Mouse (Mus musculus): ENCODE measurements around the gene Map7.

Gene Map7

DNA sequence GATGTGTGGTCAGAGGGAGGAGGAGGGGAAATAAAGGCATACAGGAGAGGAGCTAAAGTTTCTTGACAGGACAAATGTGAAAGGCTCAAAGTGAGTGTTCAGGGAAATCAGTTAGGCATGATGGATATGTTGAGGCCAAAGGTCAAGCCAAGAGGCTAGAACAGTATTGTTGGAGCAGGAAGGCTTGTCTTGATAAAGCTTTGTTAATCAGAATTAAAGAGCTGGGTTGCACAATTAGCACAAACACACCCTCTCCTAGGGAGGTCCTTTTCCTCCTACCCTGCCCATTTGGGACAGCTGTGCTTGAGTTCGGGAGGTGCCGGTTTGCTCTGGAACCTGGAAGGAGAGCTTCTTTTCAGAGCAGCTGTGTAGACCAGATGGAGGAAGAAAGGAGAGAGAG, 5.2 kb downstream of the Map7 start:
- DNase-seq (ENCODE audit: low spot score) = no peak

DNA sequence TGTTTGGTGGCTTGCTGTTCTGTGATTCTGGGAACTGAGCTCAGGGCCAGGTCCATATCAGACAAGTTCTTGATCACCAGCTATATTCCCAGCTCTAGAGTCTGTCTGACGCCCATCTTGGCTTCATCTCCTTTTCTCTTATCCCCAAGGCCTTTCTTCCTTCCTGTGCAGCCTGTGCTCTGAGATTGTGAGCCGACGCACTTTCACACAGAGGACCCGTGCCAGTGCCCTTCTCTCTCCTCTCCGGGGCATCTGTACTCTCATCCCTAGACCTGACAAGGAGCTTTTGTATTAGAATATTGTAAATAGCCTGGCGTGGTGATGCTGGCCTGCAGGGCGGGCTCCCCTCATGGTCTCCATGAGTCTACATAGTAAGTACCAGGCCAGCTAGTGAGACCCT, 7.1 kb downstream of the Map7 start:
- no peak for DNase-seq (ENCODE audit: low spot score)

DNA sequence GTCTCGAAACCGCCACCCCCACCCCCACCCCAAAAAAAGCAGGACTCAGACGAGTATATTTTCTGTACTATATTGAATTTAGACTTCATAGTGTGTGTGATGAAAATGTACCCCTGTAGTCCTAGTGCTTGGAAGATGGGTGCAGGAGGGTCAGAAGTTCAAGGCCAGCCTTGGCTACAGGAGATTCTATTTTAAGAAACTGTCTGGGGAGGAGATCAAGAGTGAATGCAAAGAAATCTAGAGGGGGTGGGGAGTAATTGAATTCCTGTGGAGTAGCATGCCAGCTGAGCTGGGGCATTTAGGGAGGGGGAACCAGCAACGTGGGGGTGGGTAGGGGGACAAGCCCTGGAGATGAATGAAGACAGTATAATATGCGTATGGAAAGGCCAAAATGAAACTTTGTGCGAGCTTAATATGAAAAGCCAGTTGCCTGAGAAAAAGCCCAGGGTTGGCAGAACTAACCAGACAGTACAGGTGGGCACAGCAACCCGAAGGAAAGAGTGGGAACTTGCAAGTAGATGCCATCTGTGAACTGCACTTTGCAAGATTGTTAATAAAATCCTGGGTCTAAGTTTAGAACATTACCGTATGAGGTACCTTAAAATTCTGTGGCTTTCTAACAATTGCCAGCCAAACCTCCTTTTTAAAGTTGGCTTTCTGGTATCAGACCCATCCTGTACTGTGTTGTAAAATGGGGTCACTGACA, 8.9 kb downstream of the Map7 start:
- DNase-seq (ENCODE audit: low spot score) = no peak

DNA sequence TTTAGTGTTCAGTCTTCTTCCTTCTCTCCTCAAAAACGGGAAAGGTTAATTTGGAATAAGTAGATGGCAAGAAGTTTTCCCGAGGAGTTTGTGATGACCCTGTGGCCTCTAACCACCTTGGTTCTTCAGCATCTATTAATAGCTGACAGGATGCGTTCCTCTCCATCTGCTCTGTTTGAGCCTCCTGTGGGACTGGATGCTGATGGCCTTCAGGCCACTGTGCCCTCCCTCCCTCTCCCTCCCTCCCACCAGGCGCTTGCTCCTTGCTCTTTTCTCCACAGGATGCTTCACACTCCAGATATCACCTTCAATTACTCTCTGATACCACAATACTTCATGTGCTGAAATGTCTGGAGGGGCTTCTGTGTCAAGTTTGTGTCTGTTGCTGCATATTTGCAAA, 10.5 kb downstream of the Map7 start:
- no peak for DNase-seq (ENCODE audit: low spot score)

DNA sequence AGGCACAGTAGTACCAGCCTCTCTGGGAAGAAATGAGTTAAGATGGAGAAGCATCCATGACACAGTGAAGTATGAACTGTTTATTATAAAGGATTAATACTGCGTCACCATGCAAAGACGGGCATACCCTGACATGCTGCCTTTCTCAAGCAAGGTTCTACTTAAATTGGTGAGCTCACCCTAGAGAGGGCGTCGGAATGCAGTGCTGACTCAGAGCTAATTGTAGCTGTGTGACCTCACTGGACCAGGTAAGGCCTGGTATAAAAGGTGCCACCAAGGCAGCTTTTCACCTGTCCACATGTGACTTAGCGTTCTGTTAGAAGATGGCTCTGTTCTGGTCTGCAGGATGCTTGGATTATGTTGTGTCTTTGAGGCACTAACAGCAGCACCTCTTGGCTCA, 11.0 kb downstream of the Map7 start:
- no peak for DNase-seq (ENCODE audit: low spot score)

DNA sequence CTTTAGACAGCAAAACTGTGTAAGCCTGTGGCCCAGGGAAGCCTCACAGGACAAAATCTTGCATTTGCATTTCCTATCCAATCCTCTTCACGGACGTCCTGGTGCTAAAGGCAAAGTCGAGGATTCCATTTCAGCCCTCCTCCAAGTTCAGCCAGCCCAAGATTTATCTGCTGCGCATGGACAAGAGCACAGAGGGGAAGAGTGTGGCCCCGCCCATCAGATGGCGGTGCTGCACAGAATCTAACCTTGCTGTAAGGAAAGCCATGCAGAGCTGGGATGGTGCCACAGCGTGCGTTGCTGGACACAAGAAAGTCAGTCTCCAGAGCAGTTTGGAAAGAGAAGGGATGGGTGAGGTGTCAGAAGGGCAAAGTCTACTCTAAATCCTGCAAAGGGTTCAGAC, 12.6 kb downstream of the Map7 start:
- DNase-seq (ENCODE audit: low spot score) = no peak

DNA sequence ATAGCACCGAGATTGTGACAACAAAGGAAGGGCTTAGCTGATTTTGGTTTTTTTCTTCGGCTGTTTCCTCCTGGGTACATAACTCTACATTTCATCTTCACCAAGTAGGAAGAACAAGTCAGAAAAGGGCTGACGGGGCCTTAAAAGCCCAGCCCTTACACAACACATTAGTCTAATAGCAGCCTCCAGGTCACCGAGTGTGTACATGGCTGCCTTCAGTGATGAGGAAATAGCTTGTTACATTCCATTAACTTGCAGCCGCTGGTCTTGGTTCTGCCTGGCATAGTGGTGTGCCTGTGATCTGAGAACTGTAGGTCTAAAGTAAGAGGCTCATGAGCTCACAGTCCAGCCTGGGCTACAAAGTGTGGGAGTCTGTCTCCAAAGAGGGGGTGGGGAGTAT, 16.5 kb downstream of the Map7 start:
- no peak for DNase-seq (ENCODE audit: low spot score)

DNA sequence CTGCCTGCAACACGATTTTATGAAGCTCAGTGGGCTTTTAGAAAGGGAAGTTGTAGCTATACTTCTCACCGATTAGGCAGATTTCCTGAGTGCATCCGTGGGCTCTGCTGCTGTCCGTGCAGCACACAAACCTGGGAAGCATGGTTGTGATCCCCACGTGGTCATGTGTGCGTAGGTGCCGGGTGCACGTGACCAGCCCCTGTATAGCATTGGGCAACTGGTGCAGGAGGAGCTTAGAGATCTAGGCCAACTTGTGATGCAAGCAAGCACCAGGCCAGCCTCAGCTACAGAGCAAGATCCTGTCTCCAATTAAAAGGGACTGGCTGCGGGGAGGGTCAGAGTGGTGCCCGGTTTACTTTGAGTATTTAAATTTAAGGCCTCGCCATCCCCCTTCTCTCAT, 18.5 kb downstream of the Map7 start:
- no peak for DNase-seq (ENCODE audit: low spot score)

DNA sequence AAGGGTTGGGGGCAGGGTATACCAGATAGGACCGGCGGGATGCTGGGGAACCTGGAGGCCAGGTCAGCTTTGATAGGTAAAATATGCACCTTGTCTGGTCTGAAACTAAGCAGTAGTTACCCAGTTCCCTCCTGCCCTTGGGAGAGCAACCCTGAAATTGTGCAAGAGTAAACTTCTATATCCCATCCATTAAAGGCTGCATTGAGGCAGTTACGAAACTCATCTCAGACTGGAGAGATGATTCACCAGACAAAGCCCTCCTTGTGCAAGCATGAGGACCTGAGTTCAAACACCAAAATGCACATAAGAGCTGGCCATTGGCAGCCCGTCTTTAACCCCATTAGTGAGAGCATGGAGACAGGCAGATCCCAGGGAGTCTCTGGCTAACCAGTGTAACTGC, 19.2 kb downstream of the Map7 start:
- DNase-seq (ENCODE audit: low spot score) = no peak

DNA sequence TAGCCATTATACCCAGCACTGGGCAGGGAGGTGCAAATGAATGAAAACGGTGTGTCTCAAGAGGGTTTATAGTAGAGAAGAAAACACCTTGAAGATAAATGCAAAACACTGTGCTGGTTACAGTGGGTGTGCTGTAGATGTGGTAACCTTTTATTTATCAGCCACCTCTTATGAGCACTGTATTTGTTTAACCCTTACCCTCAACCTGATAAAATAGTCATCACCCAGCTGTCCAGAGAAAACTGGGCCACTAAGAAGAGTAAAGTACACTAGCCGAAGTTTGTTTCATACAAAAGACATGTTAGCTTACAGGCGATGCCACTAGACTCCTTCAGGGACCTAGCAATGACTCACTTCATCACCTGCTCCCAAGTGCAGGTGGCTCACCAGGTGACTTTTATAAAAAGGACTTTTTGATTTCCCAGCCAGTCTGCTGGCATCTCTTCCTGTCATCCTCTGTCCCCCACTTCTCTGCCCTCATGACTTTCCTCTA, 21.0 kb downstream of the Map7 start:
- DNase-seq (ENCODE audit: low spot score) = no peak

DNA sequence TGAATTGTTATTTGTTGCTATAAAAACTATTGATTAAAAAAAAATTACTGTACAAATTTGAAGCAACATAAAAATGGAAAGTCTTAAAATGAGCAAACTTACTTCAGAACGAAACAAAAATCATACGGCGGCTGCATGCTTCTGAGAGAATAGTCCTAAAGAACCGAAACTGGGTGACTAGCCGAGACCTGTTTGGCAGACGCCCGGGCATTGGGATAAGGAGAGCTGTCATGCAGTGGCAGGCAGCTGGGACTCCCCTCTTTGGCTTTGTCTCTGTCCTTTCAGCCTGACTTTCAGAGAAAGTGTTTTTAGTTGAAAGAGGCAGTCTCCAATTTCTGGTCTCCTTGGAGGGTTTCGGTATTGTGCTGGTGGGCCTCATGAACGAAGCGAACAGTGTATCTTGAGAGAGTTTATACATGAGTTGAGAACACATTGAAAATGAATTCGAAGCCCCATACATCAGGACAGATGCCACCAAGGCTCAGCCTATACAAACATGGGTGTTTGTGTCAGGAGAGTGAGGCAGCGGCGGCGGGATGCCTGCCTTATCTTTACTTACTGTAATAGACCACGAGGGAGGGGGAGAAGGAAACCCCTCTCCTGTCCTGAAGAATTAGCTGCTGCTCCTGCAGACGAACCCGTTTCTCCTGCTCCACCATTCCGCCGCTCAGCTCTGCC, 21.8 kb downstream of the Map7 start:
- no peak for DNase-seq (ENCODE audit: low spot score)

DNA sequence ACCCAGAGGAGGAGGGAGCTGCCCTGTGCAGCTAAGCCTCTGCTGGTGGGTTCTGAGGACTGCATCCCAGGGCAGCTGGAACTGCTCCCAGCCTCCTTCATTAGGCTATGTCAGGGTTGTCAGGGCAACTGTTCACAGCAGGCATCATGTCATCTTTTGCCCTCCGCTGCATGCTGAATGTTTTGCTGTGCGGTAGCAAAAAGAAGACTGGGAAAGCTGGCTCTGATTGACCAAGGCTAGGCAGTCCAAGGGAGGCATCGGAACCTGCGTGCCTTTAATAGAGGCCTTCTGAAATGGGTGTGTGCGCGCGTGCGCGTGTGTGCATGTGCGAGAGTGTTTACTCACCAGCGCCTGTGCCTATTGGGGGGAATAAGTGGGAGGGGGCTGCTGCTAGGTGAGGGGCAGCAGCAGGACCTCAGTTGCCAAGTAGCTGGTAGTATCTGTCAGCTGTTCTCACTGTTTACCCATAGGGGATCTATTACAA, 22.4 kb downstream of the Map7 start:
- DNase-seq (ENCODE audit: low spot score) = no peak

DNA sequence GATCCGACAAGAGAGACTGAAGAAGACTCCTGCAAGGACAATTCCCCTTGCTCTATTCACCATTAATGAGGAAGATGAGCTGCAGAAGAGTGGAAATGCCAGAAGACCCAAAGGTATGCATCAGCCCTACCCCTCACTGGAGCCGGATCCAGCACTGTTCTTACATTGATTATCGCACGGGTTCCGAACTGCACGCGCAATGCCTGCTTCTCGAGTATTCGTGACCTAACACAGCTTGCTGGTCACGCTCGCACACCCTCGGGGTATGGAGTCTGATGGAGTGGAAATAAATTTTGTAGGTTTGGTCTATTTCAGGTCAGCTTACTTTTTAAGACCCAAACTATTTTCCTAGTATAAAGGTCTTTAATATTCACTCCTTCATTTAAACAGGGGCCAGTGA, 22.9 kb downstream of the Map7 start:
- DNase-seq (ENCODE audit: low spot score) = no peak

DNA sequence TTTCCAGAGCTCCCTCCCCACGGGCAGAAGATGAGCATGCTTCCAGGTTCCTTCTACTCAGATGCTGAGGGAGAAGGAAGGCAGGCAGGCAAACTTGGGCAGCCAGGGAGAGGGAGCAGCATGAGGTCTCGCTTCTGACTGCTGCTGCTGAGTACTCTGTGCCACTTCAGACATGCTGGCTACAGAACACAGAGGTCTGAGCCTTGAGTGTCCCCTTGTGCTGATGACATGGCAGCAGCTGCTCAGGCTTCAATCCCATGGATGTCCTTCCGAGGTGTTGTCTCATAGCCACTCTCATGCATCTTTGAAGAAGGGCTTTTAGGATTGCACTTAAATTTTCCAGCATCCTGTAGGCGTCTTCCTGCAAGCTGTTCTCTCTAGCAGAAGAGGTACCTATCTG, 23.5 kb downstream of the Map7 start:
- DNase-seq (ENCODE audit: low spot score) = no peak

DNA sequence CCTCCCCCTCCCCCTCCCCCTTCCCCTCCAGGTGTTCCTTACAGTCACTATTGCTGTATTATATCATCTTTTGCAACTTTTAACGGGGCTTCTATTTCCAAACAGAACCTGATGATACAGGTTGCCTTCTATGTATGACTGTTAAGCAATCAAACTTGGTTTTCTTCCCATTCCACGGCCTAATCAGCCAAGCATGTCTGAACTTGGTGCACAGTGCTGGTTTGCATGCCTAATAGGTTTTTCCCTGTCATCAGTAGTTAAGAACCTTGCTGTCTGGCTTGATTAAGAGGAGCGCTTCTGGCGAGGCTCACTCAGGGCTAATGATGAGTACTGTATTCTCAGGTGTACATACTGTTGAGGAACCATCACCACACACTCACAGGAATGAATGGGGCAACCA, 25.5 kb downstream of the Map7 start:
- DNase-seq (ENCODE audit: low spot score) = no peak

DNA sequence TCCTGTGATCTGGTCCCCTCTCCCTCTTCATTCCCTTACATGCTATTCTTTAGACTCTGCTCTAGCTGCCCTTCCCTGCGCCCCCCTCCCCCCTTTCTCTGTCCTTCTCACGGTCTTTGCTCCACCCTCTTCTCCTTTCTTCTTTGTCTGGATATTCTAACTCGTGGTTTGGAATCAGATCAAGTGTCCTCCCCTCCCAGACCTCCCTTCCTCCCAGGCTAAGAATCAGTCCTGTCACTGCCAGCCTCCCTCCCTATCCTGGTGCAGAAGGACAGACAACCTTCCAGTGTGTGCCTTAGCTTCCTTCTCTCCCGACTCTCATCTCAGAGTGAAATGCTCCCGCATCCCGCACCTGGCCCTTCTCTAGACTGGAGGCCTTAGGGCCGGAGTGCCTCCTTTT, 27.8 kb downstream of the Map7 start:
- no peak for DNase-seq (ENCODE audit: low spot score)

DNA sequence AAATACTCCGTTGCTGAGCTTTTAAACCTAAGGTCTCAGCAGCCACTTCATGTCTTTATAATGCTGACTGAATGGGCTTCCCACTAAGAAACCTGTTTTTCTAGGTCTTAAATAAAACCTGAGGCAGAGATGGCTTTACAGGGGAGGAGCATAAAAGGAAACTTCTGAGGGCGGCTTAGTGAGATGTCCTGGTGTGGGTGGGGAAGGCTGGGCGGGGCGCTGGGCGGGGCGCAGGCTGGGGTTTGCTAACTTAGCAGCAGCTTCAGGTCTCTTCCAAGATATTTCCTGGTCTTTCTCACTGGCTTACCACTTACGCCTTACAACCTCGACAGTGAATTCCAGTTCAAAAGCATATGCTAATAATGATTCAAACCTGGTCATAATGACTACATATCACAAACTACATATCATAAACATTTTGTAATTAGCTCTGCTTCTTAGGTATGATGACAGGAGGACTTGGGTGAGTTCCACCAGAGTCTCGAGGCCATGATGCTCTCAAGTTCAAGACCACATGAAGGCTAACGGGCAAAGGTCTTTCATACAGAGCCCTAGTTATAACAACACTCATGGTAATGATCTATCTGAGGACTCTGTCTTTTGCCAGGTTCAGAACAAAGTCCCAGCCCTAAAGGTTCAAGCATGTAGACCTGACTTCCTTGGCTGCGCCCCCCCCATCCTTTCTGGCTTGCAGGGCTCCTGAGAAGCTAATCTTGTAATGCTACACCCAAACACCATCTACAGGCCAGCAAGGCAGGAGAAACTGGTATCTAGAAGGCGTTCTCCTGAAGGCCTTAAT, 30.7 kb downstream of the Map7 start:
- no peak for DNase-seq (ENCODE audit: low spot score)

DNA sequence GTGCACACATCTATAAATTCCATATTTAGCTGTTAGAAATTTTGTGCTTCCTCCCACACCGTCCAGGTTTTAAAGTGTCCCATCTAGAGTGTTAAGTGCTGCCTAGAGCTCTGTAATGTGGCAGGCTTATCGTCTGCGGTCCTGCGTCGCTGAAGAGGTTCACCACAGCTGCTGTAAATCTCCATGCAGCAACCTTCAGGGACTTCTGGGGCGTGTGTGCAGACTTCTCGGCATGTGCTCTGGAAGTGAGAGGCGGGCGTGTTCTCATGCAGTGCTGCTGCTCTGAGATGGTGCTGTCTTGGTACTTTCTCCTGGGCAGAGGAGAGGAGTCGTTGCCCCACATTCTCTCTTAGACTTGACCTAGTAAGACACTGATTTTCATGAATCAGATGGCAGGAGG, 32.9 kb downstream of the Map7 start:
- no peak for DNase-seq (ENCODE audit: low spot score)

DNA sequence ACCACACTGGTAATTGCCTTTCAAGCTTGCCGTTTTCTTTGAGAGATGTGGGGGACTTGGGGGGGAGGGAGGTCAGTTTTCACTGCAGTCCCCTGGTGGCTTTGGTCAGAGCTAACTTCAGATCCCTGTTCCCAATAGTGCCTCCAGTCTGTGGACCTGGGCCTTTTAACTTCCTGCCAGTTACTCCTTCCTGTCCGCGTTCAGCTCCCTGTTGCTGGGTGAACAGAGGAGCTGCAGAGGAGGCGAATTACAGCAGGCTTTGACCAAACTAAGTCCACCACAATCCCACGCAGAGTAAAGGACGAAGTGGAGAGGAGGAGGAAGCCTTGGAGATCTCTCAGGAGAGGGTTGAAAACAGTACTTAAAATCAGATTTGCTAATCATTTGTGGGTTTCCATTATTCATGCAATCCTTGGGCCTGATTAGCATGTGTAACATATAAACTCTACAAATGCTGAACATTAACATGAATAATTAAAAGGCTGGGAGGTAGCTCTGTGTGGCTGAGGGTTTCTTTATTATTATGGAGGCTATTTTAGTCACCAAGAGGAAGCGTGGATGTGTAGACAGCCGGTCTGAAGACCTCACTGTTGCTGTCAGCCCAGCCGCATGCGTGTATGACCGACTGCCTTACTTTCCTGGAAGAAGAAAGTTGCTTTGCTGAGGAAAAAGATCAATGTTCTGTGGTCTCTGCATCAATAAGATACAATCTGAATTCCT, 33.6 kb downstream of the Map7 start:
- no peak for DNase-seq (ENCODE audit: low spot score)

DNA sequence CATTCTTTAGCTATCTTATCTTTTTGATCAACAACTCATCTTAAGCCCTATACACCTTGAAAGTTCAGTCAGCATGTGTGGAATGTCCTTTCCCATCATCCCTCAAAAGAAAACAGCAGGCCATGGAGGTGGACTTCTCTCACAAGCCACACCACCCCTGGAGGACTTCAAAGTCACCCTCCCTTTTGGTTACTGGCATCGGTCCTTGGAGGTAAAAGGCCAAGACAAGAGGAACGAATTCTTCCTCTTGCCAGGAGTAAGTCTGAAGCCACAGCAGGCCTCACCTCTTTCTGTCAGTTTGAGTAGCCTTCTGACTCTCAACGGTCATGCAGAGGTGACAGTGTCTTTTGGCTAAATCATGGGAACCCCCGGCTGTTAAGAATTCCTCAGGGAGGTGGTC, 36.1 kb downstream of the Map7 start:
- no peak for DNase-seq (ENCODE audit: low spot score)

DNA sequence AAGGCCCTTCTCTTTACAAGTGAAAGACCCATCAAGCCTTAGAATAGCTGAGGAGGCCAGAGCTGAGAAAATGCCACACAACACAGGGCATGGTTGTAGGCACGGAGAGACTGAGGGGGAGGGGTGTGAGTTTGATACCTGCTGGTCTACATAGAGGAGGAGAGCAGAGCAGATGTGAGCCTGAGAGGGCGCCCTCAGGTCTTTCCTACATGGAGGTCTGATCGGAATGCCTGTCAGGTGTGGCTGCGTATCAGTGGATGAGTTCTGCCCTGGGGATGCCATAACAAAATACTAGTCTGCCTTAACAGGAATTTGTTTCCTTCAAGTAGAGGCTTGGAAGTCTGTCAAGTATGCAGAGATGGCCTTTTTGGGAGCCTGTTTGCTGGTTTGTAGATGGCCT, 37.0 kb downstream of the Map7 start:
- no peak for DNase-seq (ENCODE audit: low spot score)

DNA sequence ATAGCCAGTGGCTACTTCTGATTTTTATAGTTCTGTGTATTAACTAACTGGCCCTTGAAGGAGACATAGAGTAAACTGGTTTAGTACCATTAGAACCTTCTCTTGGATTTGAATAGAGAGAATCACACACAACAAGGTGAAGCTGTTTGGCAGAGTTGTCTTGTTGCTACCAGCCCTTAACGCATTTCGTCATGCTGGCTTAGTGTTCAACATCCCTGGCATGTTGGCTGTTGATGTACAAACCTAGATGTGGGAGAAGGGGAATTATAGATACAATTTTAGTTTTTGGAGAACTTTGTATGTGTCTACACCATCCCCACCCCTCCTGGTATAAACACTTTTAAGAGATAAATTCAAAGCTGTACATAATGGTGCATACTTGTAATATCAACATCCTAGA, 37.5 kb downstream of the Map7 start:
- no peak for DNase-seq (ENCODE audit: low spot score)

All from urinary bladder, postnatal 10 days (tissue).